Mouse (Mus musculus) spleen, postnatal 36 days (tissue): ENCODE data around the gene Gm11084.

Experiments
- DNase-seq, 2 experiments: peaks; one replicate each; pipeline ENCODE4 v3.0.0; 2022; ENCODE audit warnings: low spot score in 2 of 2, mixed read lengths in 1 of 2

Gm11084 gene

DNA sequence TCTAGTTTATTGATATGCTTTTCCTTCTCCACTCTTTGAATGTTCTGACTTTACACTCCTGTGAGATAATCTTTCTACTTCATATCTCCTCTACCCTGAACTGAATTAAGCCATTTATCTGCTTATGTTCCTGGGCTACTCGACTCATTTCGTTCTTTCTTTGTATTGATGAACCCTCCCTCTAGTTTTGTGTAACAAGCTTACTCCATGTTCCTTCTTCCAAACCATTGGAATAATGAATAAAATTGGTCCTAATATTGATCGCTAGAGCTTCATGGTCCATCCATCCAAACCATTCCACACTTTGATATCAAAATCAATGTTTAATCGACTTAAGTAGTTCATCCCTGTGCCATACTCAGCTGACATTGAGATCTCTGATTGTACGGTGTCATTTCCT lies at the start of gene Gm11084:
TSS of gene Gm11084 (minus strand) at position 101 of the 400 bp plus-strand sequence.
- no peak for DNase-seq

DNA sequence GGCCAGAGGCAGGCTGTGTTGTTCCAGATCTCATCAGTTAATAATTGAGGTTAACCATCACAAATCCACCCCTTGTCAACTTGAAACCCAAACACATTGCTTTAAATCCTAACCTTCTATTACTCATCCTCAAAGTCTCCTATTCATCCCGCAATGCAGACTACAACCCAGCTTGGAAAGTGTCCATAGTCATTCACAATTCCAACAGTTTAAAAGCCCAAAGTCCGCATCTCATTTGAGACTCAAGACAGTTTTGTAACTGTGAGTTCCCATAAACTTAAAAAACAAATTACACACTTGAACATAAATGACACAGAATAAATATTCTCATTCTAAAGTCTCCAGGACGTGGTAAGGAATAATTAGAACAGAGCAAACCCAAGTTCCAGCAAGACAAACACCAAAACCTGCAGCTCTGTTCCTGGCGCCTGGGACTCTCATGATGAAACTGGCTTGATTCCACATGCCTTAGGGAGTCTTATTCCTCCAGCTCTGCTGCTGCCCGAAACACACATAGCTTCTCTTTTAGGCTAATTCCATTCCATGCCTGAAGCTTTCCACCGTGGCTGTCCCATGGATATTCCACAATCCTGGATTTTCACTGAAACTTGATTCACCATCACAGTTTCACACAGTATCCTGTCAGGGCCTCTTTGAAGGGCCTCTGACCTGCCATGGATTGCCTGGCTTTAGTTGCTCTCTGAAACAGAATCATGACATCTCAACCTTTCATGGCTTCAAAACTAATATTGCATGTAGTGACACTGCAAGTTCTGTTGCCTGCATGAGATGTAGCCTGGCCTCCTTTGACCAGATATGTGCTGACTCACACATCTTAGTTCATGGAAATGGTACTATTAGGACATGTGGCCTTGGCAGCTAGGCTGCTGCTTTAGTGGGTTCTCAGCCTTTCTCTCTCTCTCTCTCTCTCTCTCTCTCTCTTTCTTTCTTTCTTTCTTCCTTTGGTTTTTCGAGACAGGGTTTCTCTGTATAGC lies 44.8 kb upstream of the Gm11084 start:
- no peak for DNase-seq

DNA sequence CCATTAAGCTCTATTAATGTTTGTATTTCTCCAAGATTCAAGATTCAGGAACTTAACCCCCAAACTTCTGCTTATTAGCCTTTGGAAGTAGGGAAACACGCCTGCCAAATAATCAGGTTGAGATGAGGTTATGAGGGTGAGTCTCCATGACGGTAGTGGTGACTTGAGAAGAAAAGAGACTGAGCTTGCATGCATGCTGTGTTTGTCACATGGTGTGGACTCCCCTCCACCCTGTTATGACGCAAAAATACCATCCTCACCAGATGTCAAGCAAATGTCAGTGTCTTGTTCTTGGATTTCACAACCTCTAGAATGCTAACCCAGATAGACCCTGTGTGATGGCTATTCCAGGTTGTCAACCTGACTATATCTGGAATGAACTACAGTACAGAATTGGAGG lies 43.3 kb upstream of the Gm11084 start:
- no peak for DNase-seq

DNA sequence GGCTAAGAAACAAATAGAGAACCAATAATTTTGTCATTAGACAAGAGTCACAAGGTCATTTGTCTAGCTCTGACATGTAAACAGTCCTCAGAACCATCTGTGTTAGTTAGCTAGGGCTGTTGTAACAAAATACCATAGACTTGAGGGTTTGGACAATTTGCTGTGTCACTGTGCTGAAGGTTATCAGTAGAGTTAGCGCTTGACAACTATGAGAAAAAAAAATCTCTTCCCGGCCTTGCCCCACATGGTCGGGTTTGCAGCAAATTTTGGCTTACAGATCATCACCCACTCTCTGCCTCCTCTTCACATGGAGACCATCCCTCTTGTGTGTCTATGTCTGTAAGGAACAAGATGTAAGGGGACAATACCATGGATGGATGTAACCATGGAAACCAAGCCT lies 41.5 kb upstream of the Gm11084 start:
- DNase-seq: no peak

GRCm38 (mm10) chr2:73027126-73027525 lies 40.6 kb upstream of the Gm11084 start:
- no peak for DNase-seq

DNA sequence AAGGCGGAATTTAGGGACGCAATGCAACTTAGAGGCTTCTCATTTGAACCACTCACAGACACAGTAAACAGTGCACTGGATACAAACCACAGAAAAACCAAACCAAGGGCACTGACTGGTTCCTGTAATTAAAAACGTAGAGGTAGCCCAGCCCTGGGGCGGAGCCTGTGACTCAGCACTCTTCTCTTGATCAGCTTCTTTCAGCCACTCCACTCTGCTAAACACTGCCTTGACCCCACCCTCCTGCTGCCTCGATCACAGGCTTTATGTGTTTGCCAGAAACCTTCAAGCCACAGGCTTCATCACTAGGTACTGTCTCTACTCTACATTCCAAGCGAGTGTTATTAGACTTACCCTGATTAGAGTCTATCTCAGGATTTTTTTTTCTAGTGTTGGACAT lies 37.3 kb upstream of the Gm11084 start:
- DNase-seq: peak; percentile 59 to 76

GRCm38 (mm10) chr2:73021046-73021445 lies 34.5 kb upstream of the Gm11084 start:
- peak in 1 of 2 experiments; percentile 36 for DNase-seq

- no peak for DNase-seq
These were observed 33.0 kb upstream of the Gm11084 start for GRCm38 (mm10) chr2:73019371-73020146.

GRCm38 (mm10) chr2:73014063-73014462 lies 27.5 kb upstream of the Gm11084 start:
- DNase-seq: peak in 1 of 2 experiments; percentile 29

GRCm38 (mm10) chr2:73012636-73013035 lies 26.1 kb upstream of the Gm11084 start:
- no peak for DNase-seq

GRCm38 (mm10) chr2:73007472-73007871 lies 21.0 kb upstream of the Gm11084 start:
- no peak for DNase-seq

DNA sequence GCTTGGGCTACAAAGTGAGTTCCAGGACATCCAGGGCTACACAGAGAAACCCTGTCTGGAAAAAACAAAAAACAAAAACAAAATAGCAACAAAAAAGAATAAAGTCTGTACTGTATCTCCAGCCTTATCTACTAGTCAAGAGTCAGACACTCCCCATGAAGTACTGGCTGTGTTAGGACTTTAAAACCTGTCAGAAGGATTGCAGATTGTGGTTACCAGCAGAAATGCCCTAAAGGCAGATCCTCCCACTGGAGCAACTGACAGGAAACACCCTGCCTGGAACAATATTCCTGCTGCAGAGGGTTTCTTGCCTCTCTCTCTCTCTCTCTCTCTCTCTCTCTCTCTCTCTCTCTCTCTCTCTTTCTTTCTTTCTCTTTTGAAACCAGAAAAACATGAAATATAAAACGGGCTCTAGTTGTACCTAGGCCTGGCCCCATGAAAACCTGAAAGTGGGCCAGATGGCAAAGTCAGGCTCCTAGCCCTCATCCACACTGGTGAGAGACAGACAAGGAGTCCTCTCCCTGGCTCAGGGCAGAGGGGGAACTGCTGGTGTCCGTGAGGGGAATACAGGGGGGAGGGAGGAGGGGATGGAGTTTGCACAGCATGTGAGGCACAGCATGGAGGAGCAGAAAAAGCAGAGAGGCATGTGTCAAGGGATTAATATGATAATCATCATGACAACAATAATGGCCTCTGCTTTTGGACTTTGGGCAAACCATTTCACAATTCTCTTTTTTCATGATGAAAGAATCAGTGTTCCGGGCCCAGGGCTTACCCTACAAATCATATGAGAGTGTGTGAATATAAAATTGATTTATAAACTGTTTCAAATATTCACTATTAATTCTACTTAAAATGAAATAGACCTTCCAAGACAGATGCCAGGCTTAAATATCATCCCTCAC lies 19.3 kb upstream of the Gm11084 start:
- no peak for DNase-seq

- DNase-seq: peak; percentile 59 to 63
These were observed 17.5 kb upstream of the Gm11084 start for GRCm38 (mm10) chr2:73003751-73004717.

GRCm38 (mm10) chr2:73003049-73003448 lies 16.5 kb upstream of the Gm11084 start:
- peak; percentile 91 to 94 for DNase-seq

- no peak for DNase-seq
These were observed 15.9 kb upstream of the Gm11084 start for GRCm38 (mm10) chr2:73002451-73002850.

DNA sequence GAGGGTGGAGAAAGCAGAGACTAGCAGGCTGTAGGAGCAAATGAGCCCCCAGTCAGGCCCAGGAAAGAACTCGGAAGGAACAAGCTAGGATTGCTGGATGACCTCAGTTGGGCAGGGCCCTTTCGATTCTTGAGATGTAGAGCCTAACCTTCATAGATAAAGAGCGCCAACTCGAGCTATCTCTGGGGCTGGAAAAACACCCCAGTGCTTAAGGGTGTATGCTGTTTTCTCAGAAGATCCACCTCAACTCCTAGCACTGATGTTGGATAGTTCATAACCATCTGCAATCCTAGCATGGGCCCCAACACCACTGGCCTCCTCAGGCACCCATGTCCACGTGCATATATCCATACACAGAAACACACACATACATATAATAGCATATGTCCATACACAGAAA lies 15.5 kb upstream of the Gm11084 start:
- DNase-seq: peak in 1 of 2 experiments; percentile 39

DNA sequence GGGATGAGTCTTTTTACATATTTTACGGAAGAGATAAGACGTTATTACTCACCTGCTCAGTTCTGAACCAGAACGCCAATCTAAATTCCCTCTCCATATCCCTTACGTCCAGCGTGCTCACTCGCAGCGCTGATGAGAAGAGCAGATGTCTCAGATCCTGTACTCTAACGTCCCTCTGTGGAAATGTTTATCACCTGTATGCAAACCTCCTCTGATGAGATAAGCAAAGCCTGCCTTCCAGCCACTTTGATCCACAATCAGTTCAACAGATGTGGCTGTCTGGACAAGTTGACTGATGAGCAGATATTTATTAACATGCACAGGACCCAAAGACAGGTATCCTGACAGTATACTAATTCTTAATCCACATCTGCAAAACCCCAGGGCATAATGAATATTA lies 13.7 kb upstream of the Gm11084 start:
- no peak for DNase-seq

GRCm38 (mm10) chr2:72997586-72997985 lies 11.1 kb upstream of the Gm11084 start:
- DNase-seq: no peak

DNA sequence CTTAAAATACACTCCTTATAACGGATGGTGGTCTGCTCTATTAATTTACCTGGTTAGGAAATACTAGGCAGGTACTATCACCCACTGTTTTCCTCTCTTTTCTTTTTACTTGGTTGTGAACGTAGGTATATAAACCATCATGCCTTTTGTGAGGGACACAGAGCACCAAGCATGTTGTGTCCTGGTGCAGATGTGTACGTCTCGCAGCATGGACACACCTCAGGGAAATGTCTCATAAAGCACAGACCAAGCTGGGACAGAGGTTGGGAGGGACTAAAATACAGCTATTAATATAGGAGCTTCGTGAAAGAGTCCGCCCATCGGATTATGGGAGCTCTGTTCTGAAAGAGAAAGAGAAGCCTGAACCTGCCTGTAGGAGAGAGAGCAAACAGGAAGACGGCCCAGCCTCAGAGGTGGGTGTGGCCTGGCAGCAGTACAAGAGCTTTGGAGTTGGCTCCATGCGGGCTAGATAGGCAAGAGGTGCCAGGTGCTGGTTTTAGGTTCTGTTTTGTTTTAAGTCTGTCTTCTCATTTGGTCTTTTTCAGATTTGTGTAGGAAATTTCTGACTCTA lies 10.4 kb upstream of the Gm11084 start:
- DNase-seq: peak; percentile 81 to 85
